Mouse (Mus musculus): ENCODE results near the gene Tesk2. TPM values are rescaled to one million over a fixed set of nuclear protein-coding genes. Genes with fewer than 3 reads are reported as not detected.

Tesk2 gene
- polyA plus RNA-seq, 1 experiment from 2014 or later = 9.0 TPM

- H3K9me3 ChIP-seq = no peaks in the 10 kb centered on the region
- no peak for DNase-seq (ENCODE audit: extremely low spot score, low spot score)
- H3K4me3 ChIP-seq = no peak overlapping the region
- H3K27ac ChIP-seq = no peak overlapping the region
- H3K4me1 ChIP-seq = peaks cover 2% of the 10 kb centered on the region
- no peaks in the 10 kb centered on the region for H3K36me3 ChIP-seq (replicated peaks)
- 88% methylated on average over 3 of the region's 3 CpGs for WGBS
- peaks cover 7% of the 10 kb centered on the region for H3K27me3 ChIP-seq (ENCODE audit: poor library complexity, severe bottlenecking)
Observed at GRCm38 (mm10) chr4:116727401-116727800, 6.7 kb downstream of the Tesk2 start.

- no peaks in the 10 kb centered on the region for H3K36me3 ChIP-seq (replicated peaks)
- no peak overlapping the region for H3K4me3 ChIP-seq
- 91% methylated on average over 3 of the region's 3 CpGs for WGBS
- no peaks in the 10 kb centered on the region for H3K9me3 ChIP-seq
- DNase-seq (ENCODE audit: extremely low spot score, low spot score) = no peak
- H3K27ac ChIP-seq = no peak overlapping the region
- H3K27me3 ChIP-seq (ENCODE audit: poor library complexity, severe bottlenecking) = no peaks in the 10 kb centered on the region
- H3K4me1 ChIP-seq = no peaks in the 10 kb centered on the region
Observed at GRCm38 (mm10) chr4:116729532-116729931, 8.8 kb downstream of the Tesk2 start.

- DNase-seq (ENCODE audit: extremely low spot score, low spot score) = no peak
- Histone ChIP-seq H3K36me3 (replicated peaks) (no peaks in the 10 kb centered on the region), H3K27ac (no peak overlapping the region), H3K4me3 (no peak overlapping the region), H3K4me1 (no peaks in the 10 kb centered on the region), H3K27me3 (ENCODE audit: poor library complexity, severe bottlenecking) (no peaks in the 10 kb centered on the region), H3K9me3 (no peaks in the 10 kb centered on the region)
- 89% methylated on average over 9 of the region's 9 CpGs for WGBS
Observed at GRCm38 (mm10) chr4:116731077-116731476, 10.3 kb downstream of the Tesk2 start.

- no peak overlapping the region for H3K4me3 ChIP-seq
- DNase-seq (ENCODE audit: extremely low spot score, low spot score) = no peak
- 88% methylated on average over 5 of the region's 5 CpGs for WGBS
- H3K27ac ChIP-seq = no peak overlapping the region
- no peaks in the 10 kb centered on the region for H3K27me3 ChIP-seq (ENCODE audit: poor library complexity, severe bottlenecking)
- H3K4me1 ChIP-seq = no peaks in the 10 kb centered on the region
- no peaks in the 10 kb centered on the region for H3K36me3 ChIP-seq (replicated peaks)
- H3K9me3 ChIP-seq = no peaks in the 10 kb centered on the region
Observed at GRCm38 (mm10) chr4:116732355-116732754, 11.6 kb downstream of the Tesk2 start.

GRCm38 (mm10) chr4:116734996-116735395 lies 14.2 kb downstream of the Tesk2 start:
- no peaks in the 10 kb centered on the region for H3K36me3 ChIP-seq (replicated peaks)
- 93% methylated on average over 2 of the region's 2 CpGs for WGBS
- no peaks in the 10 kb centered on the region for H3K4me1 ChIP-seq
- no peak overlapping the region for H3K27ac ChIP-seq
- H3K27me3 ChIP-seq (ENCODE audit: poor library complexity, severe bottlenecking) = no peaks in the 10 kb centered on the region
- no peaks in the 10 kb centered on the region for H3K9me3 ChIP-seq
- no peak overlapping the region for H3K4me3 ChIP-seq
- DNase-seq (ENCODE audit: extremely low spot score, low spot score) = no peak

GRCm38 (mm10) chr4:116738972-116739751 lies 18.4 kb downstream of the Tesk2 start:
- H3K4me3 ChIP-seq = no peak overlapping the region
- no peaks in the 10 kb centered on the region for H3K27me3 ChIP-seq (ENCODE audit: poor library complexity, severe bottlenecking)
- DNase-seq (ENCODE audit: extremely low spot score, low spot score) = no peak
- H3K9me3 ChIP-seq = no peaks in the 10 kb centered on the region
- no peak overlapping the region for H3K27ac ChIP-seq
- H3K36me3 ChIP-seq (replicated peaks) = 0 out of 2 replicates have a peak, but pooled peaks cover 4% of the 10 kb centered on the region
- 89% methylated on average over 9 of the region's 9 CpGs for WGBS
- H3K4me1 ChIP-seq = no peaks in the 10 kb centered on the region

GRCm38 (mm10) chr4:116749750-116750149 lies 29.0 kb downstream of the Tesk2 start:
- 93% methylated on average over 2 of the region's 2 CpGs for WGBS
- no peaks in the 10 kb centered on the region for H3K4me1 ChIP-seq
- no peak overlapping the region for H3K4me3 ChIP-seq
- H3K36me3 ChIP-seq (replicated peaks) = no peaks in the 10 kb centered on the region
- no peaks in the 10 kb centered on the region for H3K27me3 ChIP-seq (ENCODE audit: poor library complexity, severe bottlenecking)
- no peak overlapping the region for H3K27ac ChIP-seq
- no peak for DNase-seq (ENCODE audit: extremely low spot score, low spot score)
- no peaks in the 10 kb centered on the region for H3K9me3 ChIP-seq

GRCm38 (mm10) chr4:116761914-116762313 lies 41.2 kb downstream of the Tesk2 start:
- DNase-seq (ENCODE audit: extremely low spot score, low spot score) = no peak
- Histone ChIP-seq H3K4me1 (no peaks in the 10 kb centered on the region), H3K27me3 (ENCODE audit: poor library complexity, severe bottlenecking) (no peaks in the 10 kb centered on the region), H3K36me3 (replicated peaks) (no peaks in the 10 kb centered on the region), H3K27ac (no peak overlapping the region), H3K4me3 (no peak overlapping the region), H3K9me3 (no peaks in the 10 kb centered on the region)
- 87% methylated on average over 2 of the region's 2 CpGs for WGBS

GRCm38 (mm10) chr4:116764001-116764400 lies 43.3 kb downstream of the Tesk2 start:
- Histone ChIP-seq H3K27me3 (ENCODE audit: poor library complexity, severe bottlenecking) (no peaks in the 10 kb centered on the region), H3K27ac (no peak overlapping the region), H3K4me1 (no peaks in the 10 kb centered on the region), H3K36me3 (replicated peaks) (no peaks in the 10 kb centered on the region), H3K4me3 (no peak overlapping the region), H3K9me3 (no peaks in the 10 kb centered on the region)
- WGBS = 88% methylated on average over 5 of the region's 5 CpGs
- DNase-seq (ENCODE audit: extremely low spot score, low spot score) = no peak

- Histone ChIP-seq H3K27ac (no peak overlapping the region), H3K4me3 (no peak overlapping the region), H3K4me1 (no peaks in the 10 kb centered on the region), H3K9me3 (no peaks in the 10 kb centered on the region), H3K36me3 (replicated peaks) (no peaks in the 10 kb centered on the region), H3K27me3 (ENCODE audit: poor library complexity, severe bottlenecking) (no peaks in the 10 kb centered on the region)
- WGBS = 85% methylated on average over 5 of the region's 5 CpGs
- DNase-seq (ENCODE audit: extremely low spot score, low spot score) = no peak
Observed at GRCm38 (mm10) chr4:116768510-116768909, 47.8 kb downstream of the Tesk2 start.

- Histone ChIP-seq H3K36me3 (replicated peaks) (no peaks in the 10 kb centered on the region), H3K27me3 (ENCODE audit: poor library complexity, severe bottlenecking) (no peaks in the 10 kb centered on the region), H3K4me3 (no peak overlapping the region), H3K27ac (no peak overlapping the region), H3K4me1 (no peaks in the 10 kb centered on the region), H3K9me3 (no peaks in the 10 kb centered on the region)
- DNase-seq (ENCODE audit: extremely low spot score, low spot score) = no peak
Observed at GRCm38 (mm10) chr4:116769060-116769459, 48.3 kb downstream of the Tesk2 start.

GRCm38 (mm10) chr4:116776391-116776790 lies 55.6 kb downstream of the Tesk2 start:
- no peaks in the 10 kb centered on the region for H3K36me3 ChIP-seq (replicated peaks)
- no peak for DNase-seq (ENCODE audit: extremely low spot score, low spot score)
- no peaks in the 10 kb centered on the region for H3K9me3 ChIP-seq
- no peak overlapping the region for H3K4me3 ChIP-seq
- H3K27ac ChIP-seq = no peak overlapping the region
- WGBS = 90% methylated on average over 5 of the region's 5 CpGs
- H3K27me3 ChIP-seq (ENCODE audit: poor library complexity, severe bottlenecking) = 0 out of 2 replicates have a peak, but pooled peaks cover 4% of the 10 kb centered on the region
- H3K4me1 ChIP-seq = peaks cover 4% of the 10 kb centered on the region

- Histone ChIP-seq H3K36me3 (replicated peaks) (no peaks in the 10 kb centered on the region), H3K27me3 (ENCODE audit: poor library complexity, severe bottlenecking) (0 out of 2 replicates have a peak, but pooled peaks cover 7% of the 10 kb centered on the region), H3K4me3 (no peak overlapping the region), H3K9me3 (no peaks in the 10 kb centered on the region), H3K27ac (no peak overlapping the region), H3K4me1 (peaks cover 11% of the 10 kb centered on the region)
- DNase-seq (ENCODE audit: extremely low spot score, low spot score) = no peak
- WGBS = 91% methylated on average over 3 of the region's 3 CpGs
Observed at GRCm38 (mm10) chr4:116777079-116777478, 56.3 kb downstream of the Tesk2 start.
